Mouse (Mus musculus) liver (tissue): ENCODE measurements around the gene Rab11fip4.

ENCODE experiments used
- DNase-seq: peaks from one replicate; pipeline ENCODE4 v3.0.0-alpha.2; 2020; ENCODE audit warnings: mixed read lengths

Rab11fip4 gene

DNA sequence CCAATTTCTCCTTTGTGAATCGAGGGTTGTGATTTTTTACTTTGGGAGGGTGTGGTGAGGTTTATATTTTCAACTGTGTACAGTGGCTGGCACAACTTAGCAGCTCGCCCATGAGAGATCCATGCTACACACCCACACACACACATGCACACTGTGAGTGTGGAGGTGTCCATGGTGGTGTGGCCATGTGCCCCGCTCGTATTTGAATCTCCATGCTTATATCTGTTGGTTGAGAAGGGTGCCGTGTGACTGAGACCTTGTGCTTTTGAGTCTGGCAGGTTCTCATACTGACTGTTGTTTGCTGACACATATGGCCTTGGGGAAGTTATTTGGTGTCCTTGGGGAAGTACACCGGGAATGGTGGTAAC is 123.7 kb downstream of the Rab11fip4 start:
- DNase-seq: no peak

DNA sequence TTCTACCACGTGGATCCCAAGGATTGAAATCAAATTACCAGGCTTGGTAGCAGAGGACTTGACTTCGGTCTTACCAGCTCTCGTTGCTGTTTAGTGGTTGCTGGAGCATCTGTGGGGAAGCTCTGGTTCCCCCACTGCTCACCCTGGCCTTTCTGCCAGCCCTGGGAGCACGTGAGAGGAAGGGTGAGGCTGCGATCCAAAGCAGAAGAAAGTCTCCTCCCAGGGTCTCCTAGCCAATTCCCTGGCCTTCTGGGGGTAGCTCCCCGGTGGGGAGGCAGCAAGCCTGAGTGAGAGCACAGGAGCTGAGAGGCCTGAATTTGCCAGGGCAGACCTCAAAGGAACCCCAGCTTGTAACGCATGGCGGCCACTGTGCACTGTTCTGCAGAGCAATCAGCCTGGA is 124.3 kb downstream of the Rab11fip4 start:
- no peak for DNase-seq

DNA sequence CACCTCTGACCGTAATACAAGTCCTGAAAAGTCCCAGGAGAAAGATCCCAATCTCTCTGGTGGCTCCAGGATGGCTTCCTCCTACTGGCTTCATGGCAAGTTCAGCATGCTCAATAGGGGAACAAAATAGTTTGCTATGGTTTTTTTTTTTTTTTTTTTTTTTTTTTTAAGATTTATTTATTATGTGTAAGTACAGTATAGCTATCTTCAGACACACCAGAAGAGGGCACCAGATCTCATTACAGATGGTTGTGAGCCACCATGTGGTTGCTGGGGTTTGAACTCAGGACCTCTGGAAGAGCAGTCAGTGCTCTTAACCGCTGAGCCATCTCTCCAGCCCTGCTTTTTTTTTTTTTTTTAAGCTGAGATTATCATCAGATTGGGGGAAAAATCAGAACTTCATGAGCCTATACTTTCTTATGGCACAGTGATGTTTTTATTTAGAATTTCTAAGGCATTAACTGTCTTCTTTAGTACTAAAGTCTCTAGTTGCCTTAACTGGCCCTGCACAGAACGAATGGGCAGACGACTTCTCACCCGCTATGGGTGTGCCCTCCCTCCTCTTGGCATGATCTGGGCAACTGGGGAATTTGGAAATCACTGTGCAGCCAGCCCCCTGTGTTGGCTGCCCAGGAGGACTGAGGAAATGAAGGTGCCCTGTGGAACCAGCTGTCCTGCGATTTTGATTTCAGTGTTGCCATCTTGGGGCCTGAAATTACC is 124.9 kb downstream of the Rab11fip4 start:
- no peak for DNase-seq

DNA sequence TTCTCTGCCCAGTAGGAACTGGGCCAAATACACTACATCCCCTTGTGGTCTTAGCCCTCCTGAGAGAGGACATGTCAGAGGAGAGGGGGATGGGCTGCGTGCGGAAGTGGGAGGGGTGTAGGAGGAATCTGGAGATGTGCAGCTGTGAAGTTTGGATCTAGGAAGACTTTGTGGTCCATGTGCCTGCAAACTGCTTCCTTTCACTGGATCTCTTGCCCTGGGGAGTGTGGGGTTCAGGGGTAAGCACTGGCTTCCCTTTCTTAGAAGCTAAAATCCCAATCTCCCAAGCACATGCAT is 125.4 kb downstream of the Rab11fip4 start:
- DNase-seq: no peak

DNA sequence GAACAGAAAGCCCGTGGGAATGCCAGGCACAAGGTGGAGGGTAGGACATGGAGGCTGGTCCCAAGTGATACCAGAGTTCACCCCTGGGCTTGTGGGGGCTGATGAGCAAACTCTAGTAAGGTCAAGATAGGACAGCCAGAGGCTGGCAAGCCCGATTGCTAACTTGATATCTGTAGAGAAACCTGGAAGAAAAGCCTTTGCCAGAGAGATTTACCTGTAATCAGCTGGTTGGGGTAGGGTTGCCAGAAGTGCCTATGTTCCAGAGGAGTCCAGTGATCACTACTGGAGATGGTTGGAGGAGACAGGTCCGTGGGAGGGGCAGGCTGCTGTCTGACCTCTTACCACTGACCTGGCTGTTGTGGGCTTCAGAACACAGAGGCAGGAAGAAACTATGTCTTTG is 126.3 kb downstream of the Rab11fip4 start:
- no peak for DNase-seq

DNA sequence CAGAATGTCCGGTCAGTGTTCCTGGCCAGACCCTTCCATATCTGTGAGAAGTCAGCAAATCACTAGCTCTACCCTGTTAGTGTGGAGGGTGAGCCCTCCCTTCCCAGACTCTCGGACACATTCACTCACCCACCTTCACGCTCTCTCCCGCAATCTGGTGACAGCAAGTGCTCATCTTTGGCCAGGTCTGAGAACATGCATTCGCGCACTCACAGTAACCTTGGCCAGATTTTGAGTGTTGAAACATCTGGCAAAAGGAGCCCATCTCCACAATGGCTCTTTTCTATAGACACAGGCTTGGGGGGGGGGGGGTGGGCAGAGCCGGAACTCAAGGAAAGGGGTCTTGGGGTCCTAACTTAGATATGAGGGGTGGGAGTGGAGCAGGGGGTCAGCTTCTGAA is 126.8 kb downstream of the Rab11fip4 start:
- DNase-seq: no peak

DNA sequence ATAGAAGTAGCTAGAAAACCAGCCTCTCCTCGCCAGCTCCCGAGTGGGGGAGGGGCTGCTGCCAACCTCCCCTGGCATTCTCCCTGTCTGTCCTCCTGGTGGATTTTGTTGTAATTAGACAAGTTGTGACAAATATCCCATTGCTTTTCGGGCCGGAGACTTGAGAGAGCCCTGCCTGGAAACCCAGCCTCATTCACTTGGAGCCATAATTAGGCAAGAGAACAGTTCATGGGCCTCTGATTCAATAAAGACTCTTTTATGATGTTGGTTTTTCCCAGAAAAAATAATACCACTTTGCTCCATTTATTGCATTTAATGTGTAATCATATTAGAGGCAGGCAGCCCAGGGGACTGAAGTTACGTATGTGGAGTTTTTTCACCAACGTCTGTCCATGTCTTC is 127.2 kb downstream of the Rab11fip4 start:
- no peak for DNase-seq

DNA sequence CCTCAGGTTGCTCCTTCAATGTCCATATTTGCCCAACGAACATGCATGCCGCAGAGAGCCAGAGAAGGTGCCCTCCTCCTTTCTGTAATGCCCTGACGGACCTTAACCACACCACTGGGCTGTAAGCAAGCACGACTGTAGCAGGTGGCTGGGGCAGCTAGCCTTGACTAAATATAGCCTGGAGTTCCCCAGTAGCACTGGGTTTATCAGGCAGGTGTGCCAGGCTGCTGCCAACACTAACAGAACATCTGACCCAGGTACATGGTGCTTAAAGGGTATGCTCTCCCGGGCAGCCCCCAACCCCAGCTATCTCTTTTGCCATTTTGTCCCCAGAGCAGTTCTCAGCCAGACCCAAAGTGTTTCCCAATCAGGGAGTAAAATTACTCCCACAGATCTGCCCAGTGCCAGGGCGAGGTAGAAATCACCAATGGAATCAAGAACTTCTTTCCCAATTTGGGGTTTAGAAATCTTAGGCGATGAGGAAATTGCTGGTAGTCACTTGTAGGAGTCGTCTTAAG is 127.9 kb downstream of the Rab11fip4 start:
- no peak for DNase-seq

DNA sequence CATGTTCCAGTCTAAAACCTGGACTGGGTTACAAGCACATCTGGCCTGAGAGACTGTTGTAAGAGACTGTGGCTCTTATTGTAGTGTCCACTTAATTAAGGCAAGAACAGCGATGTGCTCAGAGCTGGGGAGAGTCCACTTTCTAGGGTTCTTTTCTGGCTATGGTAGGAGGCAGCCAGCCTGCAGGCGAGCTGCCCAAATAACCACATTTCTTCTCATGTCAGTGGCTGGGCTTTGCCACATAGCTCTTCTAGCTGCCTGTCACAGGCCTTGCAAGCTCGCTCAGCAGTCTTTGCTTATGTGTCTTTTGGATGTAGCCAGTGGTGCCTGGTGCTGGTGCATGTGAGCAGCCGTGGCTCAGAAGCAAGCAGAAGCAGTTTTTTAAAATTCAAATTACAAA is 129.7 kb downstream of the Rab11fip4 start:
- no peak for DNase-seq

DNA sequence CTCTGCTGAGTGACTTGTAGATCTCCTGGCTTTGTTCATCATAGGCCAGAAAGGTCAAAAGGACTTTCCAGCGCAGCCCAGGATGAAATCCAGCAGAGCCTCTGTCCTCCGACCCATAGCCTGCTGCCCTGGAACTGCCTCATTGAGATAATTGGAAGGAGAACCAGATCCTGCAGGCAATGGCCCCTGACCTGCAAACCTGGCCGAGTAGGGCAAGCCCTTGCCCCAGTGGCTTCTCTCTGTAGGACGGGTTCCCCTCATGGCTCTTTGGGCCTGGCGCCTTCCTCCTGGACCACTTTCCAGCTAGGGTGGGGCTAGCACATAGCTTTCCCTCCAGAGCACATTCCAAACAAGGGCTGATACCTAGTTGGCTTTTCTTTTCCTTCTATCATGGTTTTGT is 131.8 kb downstream of the Rab11fip4 start:
- DNase-seq: no peak

DNA sequence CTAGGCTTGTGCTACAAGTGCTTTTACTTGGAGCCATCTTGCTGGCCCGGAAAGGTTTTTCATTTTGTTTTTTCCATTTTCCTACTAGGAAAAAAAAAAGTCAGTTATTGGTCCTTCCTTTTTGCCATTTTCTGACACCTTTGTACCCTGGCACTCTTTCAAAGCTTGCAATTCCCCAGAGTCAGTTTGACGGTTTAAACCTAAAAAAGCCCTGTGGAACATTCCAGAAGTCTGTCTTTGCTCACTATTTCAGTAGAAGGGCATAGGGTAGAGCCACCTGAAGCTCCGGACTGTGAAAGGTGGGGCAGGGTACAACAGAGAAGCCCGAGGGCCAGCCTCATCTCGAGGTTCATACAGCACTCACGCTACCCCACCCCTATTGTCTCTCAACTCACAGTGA is 134.0 kb downstream of the Rab11fip4 start:
- DNase-seq: no peak

DNA sequence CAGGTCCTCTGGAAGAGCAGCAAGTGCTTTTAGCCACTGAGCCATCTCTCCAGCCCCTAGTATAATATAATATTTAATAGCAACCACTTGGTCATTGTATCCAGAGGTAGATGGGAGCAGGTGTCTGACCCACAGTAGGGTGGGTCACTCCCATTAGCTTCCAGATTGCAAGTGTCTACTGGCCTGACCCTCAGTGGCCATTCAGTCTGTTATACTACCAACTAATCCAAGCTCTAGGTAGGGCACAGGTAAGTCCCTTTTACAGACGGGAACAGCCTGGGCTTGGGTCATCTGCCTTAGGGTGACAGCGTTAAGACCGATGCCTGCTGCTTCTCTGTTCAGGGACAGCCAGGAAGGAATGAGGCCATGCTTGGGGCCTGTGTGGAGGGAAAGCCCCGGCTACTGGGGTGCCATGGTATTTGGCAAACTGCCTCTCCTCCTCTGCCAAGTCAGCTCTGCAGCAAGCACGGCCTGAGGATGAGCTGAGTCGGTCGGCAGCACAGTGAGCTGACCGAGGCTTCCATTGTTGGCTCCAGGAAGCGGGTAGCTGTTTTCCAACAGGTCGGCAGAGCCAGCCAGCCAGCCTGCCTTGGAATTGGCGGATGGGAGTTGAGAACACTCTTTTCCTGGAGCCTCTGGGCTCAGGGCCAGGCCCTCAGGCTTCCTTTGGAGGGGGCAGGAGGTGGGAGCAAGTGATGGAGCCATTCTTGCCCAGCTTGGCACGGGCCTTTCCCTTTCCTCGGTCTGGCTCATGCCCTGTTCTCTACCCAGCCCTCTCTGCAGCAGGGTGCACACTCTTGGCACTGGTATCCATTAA is 138.4 kb downstream of the Rab11fip4 start:
- DNase-seq: no peak

DNA sequence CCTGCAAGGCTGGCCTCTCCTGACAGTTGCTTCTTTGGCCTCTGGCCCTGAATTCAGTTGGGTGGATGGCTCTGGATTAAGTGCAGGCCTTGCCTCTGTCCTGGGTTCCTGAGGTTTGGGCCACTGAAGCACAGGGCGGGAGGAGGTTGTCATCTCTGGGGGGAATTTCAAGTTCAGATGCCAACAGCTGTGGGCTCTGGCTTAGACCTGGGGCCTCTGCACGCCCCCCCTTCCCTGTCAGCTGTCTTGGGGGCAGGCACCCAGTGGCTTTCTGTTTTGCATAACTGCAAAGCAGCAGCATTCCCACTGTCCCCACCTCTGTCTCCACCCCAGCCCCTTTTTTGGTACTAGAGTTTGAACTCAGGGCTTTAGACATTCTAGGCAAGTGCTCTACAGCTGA is 139.4 kb downstream of the Rab11fip4 start:
- no peak for DNase-seq

DNA sequence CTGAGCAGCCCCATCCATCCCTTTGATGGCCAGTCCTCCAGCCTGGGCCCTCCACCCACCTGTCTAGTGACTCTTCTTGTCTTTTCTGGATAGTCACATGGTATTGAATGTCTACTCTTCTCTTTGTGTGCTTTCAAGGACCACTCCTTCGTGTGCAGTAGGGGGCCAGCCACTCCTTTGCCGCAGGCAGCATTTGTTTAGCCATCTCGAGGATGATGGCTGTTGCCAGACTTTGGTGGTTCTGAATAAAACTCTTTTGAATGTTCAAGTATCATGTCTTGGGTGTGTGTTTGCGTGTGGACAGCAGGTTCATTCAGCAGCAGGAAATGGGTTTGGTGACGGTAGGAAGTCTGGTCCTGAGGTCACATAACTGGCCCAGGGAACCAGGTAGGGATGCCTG is 140.5 kb downstream of the Rab11fip4 start:
- DNase-seq: no peak

DNA sequence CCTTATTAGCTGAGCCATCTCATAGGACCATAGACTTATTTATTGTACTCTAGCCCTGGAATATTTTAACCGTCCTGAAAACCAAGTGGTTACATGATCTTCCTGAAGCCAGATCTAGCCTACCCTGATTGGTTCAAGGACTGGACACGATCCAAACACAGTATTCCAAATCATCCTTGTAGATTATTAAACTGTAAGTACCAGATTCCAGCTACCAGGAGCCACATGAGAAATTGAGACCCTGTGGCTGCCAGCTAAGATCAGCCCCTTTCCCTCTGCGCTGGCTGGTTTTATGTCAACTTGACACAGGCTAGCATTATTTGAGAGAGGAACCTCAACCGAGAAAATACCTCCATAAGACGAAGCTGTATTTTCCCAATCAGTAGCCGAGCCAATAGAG is 142.0 kb downstream of the Rab11fip4 start:
- DNase-seq: no peak

DNA sequence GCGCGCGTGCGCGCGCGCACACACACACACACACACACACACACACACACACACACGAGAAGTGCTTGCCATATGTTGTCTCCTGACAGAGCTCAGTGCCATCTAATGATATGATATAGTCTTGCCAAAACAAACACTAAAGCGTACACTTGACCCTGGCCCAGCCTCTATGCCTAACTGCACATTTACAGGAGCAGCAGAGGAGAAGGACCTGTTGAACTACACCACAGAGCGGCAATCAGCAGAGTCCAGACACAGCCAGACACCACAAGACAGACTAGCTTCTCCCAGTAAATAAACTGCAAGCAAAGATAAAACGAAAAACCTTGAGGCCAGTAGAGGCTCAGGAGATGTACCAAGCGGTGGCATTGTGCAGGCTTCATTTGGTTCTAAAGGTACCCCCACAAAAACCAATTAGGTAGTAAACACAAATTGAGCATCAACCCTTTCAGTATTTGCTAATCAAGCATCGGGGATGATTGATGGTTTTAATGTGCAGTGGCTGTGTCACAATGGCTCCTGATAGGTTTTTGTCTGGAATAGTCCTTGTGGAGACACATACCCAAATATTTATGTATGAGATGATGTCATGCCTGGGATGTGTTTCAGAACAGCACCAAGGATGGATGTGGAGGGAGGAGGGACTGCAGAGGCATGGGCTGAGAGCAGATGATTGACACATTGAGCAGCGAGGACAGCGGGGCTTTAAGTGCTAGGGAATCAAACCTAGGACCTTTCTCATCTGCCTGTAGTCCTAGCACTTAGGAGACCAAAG is 145.4 kb downstream of the Rab11fip4 start:
- DNase-seq: peak; percentile 40

DNA sequence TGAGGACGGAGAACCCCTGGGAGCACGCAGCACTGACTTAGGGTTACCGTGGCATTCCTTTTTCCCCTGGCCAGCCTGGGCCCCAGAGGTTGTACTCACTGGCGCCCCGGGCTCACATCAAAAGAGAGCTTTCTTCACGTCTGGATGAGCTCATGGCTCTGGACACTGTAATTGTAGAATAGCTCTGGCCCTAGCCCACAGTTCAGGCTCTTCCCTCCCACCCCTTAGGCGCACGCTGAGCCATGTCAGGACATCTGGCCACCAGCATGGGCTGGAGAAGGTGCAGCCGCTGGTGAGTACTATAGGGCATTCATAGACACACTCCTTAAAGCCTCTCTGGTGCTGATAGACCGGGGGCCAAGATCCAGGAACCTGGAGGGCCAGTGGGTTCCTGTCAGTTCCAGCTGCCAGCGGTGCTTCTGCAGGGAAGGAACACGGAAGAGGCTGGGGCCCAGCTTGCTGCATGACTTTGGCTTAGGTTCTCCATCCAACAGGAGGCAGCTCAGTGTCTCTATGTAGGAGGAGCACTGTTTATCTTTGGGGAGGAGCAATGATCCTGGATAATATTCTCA is 146.2 kb downstream of the Rab11fip4 start:
- DNase-seq: no peak

DNA sequence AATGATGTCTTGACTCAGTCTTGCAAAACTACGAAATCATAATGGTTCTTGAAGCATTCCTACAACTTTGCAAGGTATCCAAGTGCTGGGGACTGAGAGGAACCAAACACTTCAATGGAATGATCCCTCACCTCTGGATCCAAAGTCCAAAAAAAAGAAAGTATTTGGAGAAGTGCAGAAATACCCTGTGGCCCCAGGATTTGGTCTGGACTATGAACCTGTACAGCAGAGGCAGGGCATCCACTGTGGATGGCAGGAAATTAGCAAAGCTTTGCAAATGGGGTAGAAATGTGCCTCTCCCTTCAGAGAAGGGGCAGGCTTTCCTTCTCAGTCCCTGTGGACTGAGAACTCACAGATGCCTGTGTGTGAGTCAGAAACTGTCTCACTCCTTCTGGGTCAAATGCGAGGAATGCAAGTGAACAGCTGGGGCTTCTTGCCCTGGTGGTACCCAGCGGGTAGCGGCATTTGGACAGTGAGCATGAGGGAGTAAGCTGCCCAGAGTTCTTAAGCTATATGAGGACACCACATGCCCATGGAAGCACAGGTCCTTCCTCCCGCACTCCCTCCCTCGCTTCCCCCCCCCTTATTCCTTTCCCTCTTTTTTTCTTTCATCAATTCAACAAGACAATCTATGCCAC is 147.0 kb downstream of the Rab11fip4 start:
- no peak for DNase-seq

DNA sequence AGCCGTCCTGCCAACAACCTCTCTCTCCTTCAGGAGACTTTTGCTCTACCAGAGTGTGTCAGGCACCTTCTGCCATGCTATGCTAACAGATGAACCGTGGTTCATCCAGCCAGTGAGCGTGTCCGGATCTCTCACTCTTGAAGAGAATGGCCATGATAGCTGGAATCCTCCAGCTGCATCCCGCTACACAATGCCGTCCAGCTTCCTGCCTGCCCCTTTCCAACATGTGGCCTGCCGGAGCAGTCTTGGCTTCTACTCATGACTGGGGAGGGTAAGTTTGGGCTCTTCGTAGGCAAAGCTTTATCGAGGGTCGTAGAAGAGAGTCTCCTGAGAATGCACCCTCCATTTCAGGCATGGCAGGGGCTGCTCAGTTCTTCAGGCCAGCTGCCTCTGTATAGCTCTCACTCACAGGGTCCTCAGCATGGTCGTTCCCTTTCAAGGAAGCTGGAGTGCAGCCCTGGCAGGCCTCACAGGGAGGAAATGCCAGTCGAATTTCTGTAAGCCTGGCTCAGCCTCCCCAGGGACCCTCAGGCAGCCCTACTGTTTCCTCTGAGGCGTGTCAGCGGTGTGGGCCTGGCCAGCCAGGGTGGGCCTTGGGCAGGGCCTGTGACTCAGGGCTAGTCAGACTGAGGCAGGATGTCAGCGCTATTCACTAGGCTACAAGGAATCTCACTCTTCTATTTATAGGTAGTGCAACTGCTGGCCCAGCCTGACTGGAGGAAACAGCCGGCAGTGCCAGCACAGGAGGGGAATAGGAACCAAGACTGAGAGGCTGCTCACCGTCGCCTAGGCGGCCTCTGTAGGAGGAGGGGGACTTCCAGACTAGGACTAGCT is 147.9 kb downstream of the Rab11fip4 start:
- DNase-seq: peak; percentile 35

DNA sequence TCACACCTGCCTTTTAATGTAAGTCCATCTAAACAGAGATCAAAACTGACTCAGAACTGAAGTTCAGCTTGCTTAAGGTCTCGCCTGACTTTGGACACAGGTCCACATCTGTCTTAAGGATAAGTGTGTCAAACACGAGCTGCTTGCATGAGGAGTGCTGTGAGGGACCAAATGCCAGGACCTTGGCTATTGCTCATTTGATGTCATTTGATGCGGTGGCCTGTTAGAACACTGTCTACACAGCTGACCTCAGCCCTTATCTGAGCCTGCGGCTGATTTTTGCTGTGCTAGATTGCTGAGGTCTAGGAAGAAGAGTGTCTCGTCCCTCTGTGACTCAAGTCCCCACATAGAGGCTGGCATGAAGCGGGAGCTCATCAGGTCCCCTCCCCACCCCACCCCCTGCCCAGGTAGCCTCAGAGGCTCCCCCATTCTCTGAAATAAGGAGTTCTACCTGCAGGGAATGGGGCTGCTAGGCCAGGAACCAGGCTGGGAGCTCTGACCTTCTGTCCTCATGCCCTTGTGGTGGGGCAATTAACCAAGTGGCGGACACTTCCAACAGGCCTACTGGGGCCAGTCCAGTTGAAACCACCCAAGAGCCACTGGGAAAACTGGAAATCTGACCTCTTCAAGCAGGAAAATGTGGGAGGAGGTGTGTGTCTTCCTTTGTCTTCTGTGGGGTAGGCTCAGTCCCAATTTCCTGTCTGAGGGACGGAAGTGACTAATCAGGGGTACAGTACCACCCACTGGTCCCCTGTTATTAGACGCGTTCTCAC is 149.9 kb downstream of the Rab11fip4 start:
- DNase-seq: no peak

DNA sequence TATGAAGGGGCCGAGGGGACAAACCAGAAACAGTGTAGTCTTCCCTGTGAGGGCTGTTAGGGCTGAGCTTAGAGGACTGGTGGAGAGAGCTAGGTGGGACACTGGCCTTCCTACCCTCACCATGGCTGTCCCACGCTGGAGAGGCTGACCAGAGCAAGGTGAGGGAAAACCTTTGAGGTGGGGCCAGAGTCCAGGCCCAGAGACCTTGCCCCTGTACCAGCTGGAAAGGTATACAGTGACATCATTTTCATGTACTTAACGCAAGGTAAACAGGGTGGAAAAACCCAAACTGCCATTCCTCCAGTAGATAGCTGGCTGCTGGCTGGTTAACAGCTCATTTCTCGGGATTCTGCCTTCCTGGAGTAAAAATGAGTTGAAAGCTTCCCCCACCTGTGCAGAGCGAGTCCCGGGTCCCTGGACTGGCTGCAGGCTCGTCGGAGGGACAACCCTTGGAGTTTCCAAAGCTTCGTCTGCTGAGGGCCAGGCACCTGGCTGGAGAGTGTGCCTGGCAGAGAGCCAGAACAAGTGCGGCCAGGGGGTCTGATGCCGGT is 155.6 kb downstream of the Rab11fip4 start:
- peak; percentile 27 for DNase-seq
